Mouse (Mus musculus): ENCODE results near the gene Zdhhc23. TPM values are rescaled to one million over a fixed set of nuclear protein-coding genes. Genes with fewer than 3 reads are reported as not detected.

The Zdhhc23 gene
- polyA plus RNA-seq, 1 experiment from 2014 or later: 2.4 TPM

- H3K4me2 ChIP-seq (replicated peaks; ENCODE audit: low read depth, low read length): no peak within 1 kb of the TSS
- no peaks in the 10 kb centered on the region for H3K4me1 ChIP-seq (ENCODE audit: insufficient read depth, low read length)
- ATAC-seq (ENCODE audit: low FRiP score, low TSS enrichment): no peak
- no peak within 1 kb of the TSS for H3K27ac ChIP-seq (ENCODE audit: low read length)
- H3K36me3 ChIP-seq (ENCODE audit: insufficient read depth, low read length): no peaks in the 10 kb centered on the region
- no peaks in the 10 kb centered on the region for H3K27me3 ChIP-seq (ENCODE audit: insufficient read depth, low read length)
- WGBS: 68% methylated on average over 6 of the region's 6 CpGs
- H3K9ac ChIP-seq (replicated peaks; ENCODE audit: low read length): no peak within 1 kb of the TSS
- no peak within 1 kb of the TSS for H3K4me3 ChIP-seq (ENCODE audit: low read length)
- no peaks in the 10 kb centered on the region for H3K9me3 ChIP-seq (ENCODE audit: low read length)
Observed at GRCm38 (mm10) chr16:43926341-43926859, 53.2 kb downstream of the Zdhhc23 start, which contains the start of gene Qtrt2. Qtrt2 (minus strand) TSS chr16:43926809.

- Histone ChIP-seq H3K9me3 (ENCODE audit: low read length) (no peaks in the 10 kb centered on the region), H3K4me3 (ENCODE audit: low read length) (no peak overlapping the region), H3K27ac (ENCODE audit: low read length) (no peak overlapping the region), H3K27me3 (ENCODE audit: insufficient read depth, low read length) (no peaks in the 10 kb centered on the region), H3K4me2 (replicated peaks; ENCODE audit: low read depth, low read length) (no peak overlapping the region), H3K9ac (replicated peaks; ENCODE audit: low read length) (no peak overlapping the region), H3K36me3 (ENCODE audit: insufficient read depth, low read length) (no peaks in the 10 kb centered on the region), H3K4me1 (ENCODE audit: insufficient read depth, low read length) (no peaks in the 10 kb centered on the region)
- ATAC-seq (ENCODE audit: low FRiP score, low TSS enrichment): no peak
- 79% methylated on average over 1 of the region's 1 CpGs for WGBS
Observed at GRCm38 (mm10) chr16:43925846-43926245, 53.7 kb downstream of the Zdhhc23 start.

- no peaks in the 10 kb centered on the region for H3K4me1 ChIP-seq (ENCODE audit: insufficient read depth, low read length)
- ATAC-seq (ENCODE audit: low FRiP score, low TSS enrichment): no peak
Observed at GRCm38 (mm10) chr16:43925001-43925558, 54.5 kb downstream of the Zdhhc23 start.

GRCm38 (mm10) chr16:43922630-43923029, 57.0 kb downstream of the Zdhhc23 start:
- Histone ChIP-seq H3K4me3 (ENCODE audit: low read length) (no peak overlapping the region), H3K4me1 (ENCODE audit: insufficient read depth, low read length) (no peaks in the 10 kb centered on the region), H3K36me3 (ENCODE audit: insufficient read depth, low read length) (no peaks in the 10 kb centered on the region), H3K9ac (replicated peaks; ENCODE audit: low read length) (no peak overlapping the region), H3K9me3 (ENCODE audit: low read length) (no peaks in the 10 kb centered on the region), H3K27ac (ENCODE audit: low read length) (no peak overlapping the region), H3K4me2 (replicated peaks; ENCODE audit: low read depth, low read length) (no peak overlapping the region), H3K27me3 (ENCODE audit: insufficient read depth, low read length) (no peaks in the 10 kb centered on the region)
- 39% methylated on average over 3 of the region's 3 CpGs for WGBS
- no peak for ATAC-seq (ENCODE audit: low FRiP score, low TSS enrichment)

More at GRCm38 (mm10) chr16:43925001-43925558, 54.5 kb downstream of the Zdhhc23 start:
- Histone ChIP-seq H3K27ac (ENCODE audit: low read length) (no peak overlapping the region), H3K9me3 (ENCODE audit: low read length) (no peaks in the 10 kb centered on the region), H3K9ac (replicated peaks; ENCODE audit: low read length) (no peak overlapping the region), H3K36me3 (ENCODE audit: insufficient read depth, low read length) (no peaks in the 10 kb centered on the region), H3K4me3 (ENCODE audit: low read length) (no peak overlapping the region), H3K4me2 (replicated peaks; ENCODE audit: low read depth, low read length) (no peak overlapping the region), H3K27me3 (ENCODE audit: insufficient read depth, low read length) (no peaks in the 10 kb centered on the region)
- whole genome bisulfite sequencing: 30% methylated on average over 6 of the region's 6 CpGs

- Histone ChIP-seq H3K4me2 (replicated peaks; ENCODE audit: low read depth, low read length) (no peak overlapping the region), H3K4me1 (ENCODE audit: insufficient read depth, low read length) (no peaks in the 10 kb centered on the region), H3K9me3 (ENCODE audit: low read length) (no peaks in the 10 kb centered on the region), H3K27ac (ENCODE audit: low read length) (no peak overlapping the region), H3K4me3 (ENCODE audit: low read length) (no peak overlapping the region), H3K9ac (replicated peaks; ENCODE audit: low read length) (no peak overlapping the region), H3K36me3 (ENCODE audit: insufficient read depth, low read length) (no peaks in the 10 kb centered on the region), H3K27me3 (ENCODE audit: insufficient read depth, low read length) (no peaks in the 10 kb centered on the region)
- 68% methylated on average over 2 of the region's 2 CpGs for WGBS
- no peak for ATAC-seq (ENCODE audit: low FRiP score, low TSS enrichment)
Observed at GRCm38 (mm10) chr16:43922024-43922423, 57.6 kb downstream of the Zdhhc23 start.

- Histone ChIP-seq H3K9me3 (ENCODE audit: low read length) (no peaks in the 10 kb centered on the region), H3K4me1 (ENCODE audit: insufficient read depth, low read length) (no peaks in the 10 kb centered on the region), H3K27me3 (ENCODE audit: insufficient read depth, low read length) (no peaks in the 10 kb centered on the region), H3K4me2 (replicated peaks; ENCODE audit: low read depth, low read length) (no peak overlapping the region), H3K27ac (ENCODE audit: low read length) (no peak overlapping the region), H3K36me3 (ENCODE audit: insufficient read depth, low read length) (no peaks in the 10 kb centered on the region), H3K4me3 (ENCODE audit: low read length) (no peak overlapping the region), H3K9ac (replicated peaks; ENCODE audit: low read length) (no peak overlapping the region)
- ATAC-seq (ENCODE audit: low FRiP score, low TSS enrichment): no peak
- 88% methylated on average over 3 of the region's 3 CpGs for WGBS
Observed at GRCm38 (mm10) chr16:43918867-43919266, 60.7 kb downstream of the Zdhhc23 start.

Small RNAs within 50 kb of the gene (microRNA-seq; reads per million reads assigned to microRNA genes)
- not detected for gene Mir3470b

Other genes with a start within 250 kb of the Zdhhc23 start
- not detected in 2 replicates for gene Drd3, start 225.8 kb downstream of the Zdhhc23 start, polyA plus RNA-seq (2015; fragmentation: Nextera tagmentation; extraction: Ambion mirVana)
- 14.1 and 18.8 TPM in 2 replicates for gene Ccdc191, start 90.0 kb downstream of the Zdhhc23 start, polyA plus RNA-seq (2015; fragmentation: Nextera tagmentation; extraction: Ambion mirVana)
- 30.7 and 30.9 TPM in 2 replicates for gene Qtrt2, start 53.0 kb downstream of the Zdhhc23 start, polyA plus RNA-seq (2015; fragmentation: Nextera tagmentation; extraction: Ambion mirVana)
- gene Gramd1c, start 83.6 kb upstream of the Zdhhc23 start, polyA plus RNA-seq (2015; fragmentation: Nextera tagmentation; extraction: Ambion mirVana): 7.3 and 8.0 TPM in 2 replicates
- 116 and 123 TPM in 2 replicates for gene Atp6v1a, start 159.9 kb upstream of the Zdhhc23 start, polyA plus RNA-seq (2015; fragmentation: Nextera tagmentation; extraction: Ambion mirVana)
- gene Naa50, start 160.0 kb upstream of the Zdhhc23 start, polyA plus RNA-seq (2015; fragmentation: Nextera tagmentation; extraction: Ambion mirVana): 102 and 106 TPM in 2 replicates
- 3.0 and 3.5 TPM in 2 replicates for gene Usf3, start 193.5 kb upstream of the Zdhhc23 start, polyA plus RNA-seq (2015; fragmentation: Nextera tagmentation; extraction: Ambion mirVana)

Measured in kidney, embryonic 16.5 days (tissue).